Mouse (Mus musculus) hindbrain, embryonic 11.5 days (tissue): ENCODE data around the gene Sema5a. TPM values are rescaled to one million over a fixed set of nuclear protein-coding genes. Genes with fewer than 3 reads are reported as not detected.

Experiments
- ATAC-seq: fragments of 200-750 bp; cut with Nextera tagmentation; 2 replicates; pipeline ENCODE4 v1.8.0; 2017; ENCODE audit warnings: mild to moderate bottlenecking, moderate TSS enrichment, moderate library complexity; ENCODE audit not compliant: low FRiP score
- DNase-seq: peaks from one replicate; pipeline ENCODE4 v3.0.0-alpha.2; 2015; ENCODE audit warnings: low spot score
- H3K27ac ChIP-seq: fragments of 300-500 bp; sonication (generic); 2 replicates; pipeline ENCODE4 v1.5.1; 2014; ENCODE audit warnings: mild to moderate bottlenecking, low read depth, low read length
- H3K27me3 ChIP-seq: fragments of 300-500 bp; sonication (generic); 2 replicates; pipeline ENCODE4 v1.6.1; 2014; ENCODE audit warnings: mild to moderate bottlenecking, low read length, moderate library complexity, mixed read lengths; ENCODE audit not compliant: control insufficient read depth, insufficient read depth
- H3K36me3 ChIP-seq: fragments of 300-500 bp; sonication (generic); 2 replicates; pipeline ENCODE4 v1.6.1; 2014; ENCODE audit warnings: mild to moderate bottlenecking, low read length, moderate library complexity, mixed read lengths; ENCODE audit not compliant: control insufficient read depth, insufficient read depth
- H3K4me1 ChIP-seq: fragments of 300-500 bp; sonication (generic); replicated peaks from 2 replicates; pipeline ENCODE4 v1.6.1; 2014; ENCODE audit warnings: low read length, mixed read lengths; ENCODE audit not compliant: control insufficient read depth, insufficient read depth
- H3K4me2 ChIP-seq: fragments of 300-500 bp; sonication (generic); replicated peaks from 2 replicates; pipeline ENCODE4 v1.6.1; 2014; ENCODE audit warnings: mild to moderate bottlenecking, low read depth, low read length
- H3K4me3 ChIP-seq: fragments of 300-500 bp; sonication (generic); 2 replicates; pipeline ENCODE4 v1.5.1; 2014; ENCODE audit warnings: low read depth, low read length
- H3K9ac ChIP-seq: fragments of 300-500 bp; sonication (generic); 2 replicates; pipeline ENCODE4 v1.6.1; 2014; ENCODE audit warnings: low read depth, low read length
- H3K9me3 ChIP-seq: fragments of 300-500 bp; sonication (generic); 2 replicates; pipeline ENCODE4 v1.6.1; 2016; ENCODE audit warnings: low read length; ENCODE audit not compliant: control insufficient read depth
- WGBS: fragments of 180-500 bp; shearing (Covaris S2); extraction: QIAGEN DNeasy Blood & Tissue Kit; methylation state at CpG from one replicate; pipeline ENCODE4 v1.1.7; 2014; 5-methylcytosine and 5-hydroxymethylcytosine counted together
- polyA plus RNA-seq: library from polyadenylated mRNA; unstranded; fragments of >200 nt; fragmentation: Nextera tagmentation; extraction: Ambion mirVana; gene quantifications from 2 replicates; pipeline ENCODE4 v1.2.1, GENCODE M21; 2014

The Sema5a gene
- polyA plus RNA-seq, 1 experiment from 2014 or later, result 7.5 TPM

DNA sequence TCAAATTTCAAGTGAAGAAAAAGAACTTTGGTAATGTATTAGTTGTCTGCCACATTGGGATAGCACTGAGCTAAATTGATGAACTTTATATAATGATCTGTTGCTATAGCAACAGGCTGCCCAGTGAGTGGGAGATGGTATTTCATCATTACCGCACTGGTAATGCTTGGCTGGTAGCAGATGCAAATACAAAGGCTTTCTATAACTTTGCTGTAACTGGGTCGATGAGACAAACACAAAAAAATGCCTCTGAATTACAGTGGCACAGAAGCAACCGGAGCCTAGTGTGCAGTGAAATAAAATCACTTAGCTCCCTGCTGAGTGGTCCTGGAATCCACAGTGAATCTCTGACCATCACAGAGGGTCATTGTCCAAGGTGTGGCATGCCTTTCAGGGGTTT is 352.6 kb downstream of the Sema5a start:
- 34% methylated on average over 3 of the region's 3 CpGs for WGBS
- Histone ChIP-seq H3K36me3 (no peaks in the 10 kb centered on the region), H3K4me3 (no peak overlapping the region), H3K9me3 (no peaks in the 10 kb centered on the region), H3K27ac (no peak overlapping the region), H3K27me3 (no peaks in the 10 kb centered on the region), H3K4me1 (no peaks in the 10 kb centered on the region), H3K9ac (no peak overlapping the region), H3K4me2 (no peak overlapping the region)
- DNase-seq (no peak), ATAC-seq (no peak)

DNA sequence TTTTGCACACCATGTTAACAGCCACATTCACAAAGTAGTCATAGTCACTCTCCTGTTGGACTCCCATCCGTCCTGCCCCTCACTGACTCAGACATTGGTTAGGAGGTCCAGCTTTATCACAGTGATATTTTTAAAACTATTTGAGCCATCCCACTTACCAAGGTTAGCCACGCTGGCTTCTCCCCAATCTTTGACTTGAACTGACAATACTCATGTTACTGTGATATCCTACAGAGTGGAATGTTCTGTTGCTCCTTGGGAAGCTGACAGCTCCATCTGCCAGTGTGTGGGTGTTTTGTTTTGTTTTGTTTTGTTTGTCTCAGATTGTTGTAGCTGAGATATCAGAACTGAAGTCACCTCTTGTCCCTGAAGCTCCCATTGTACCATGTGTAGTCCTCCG is 362.6 kb downstream of the Sema5a start:
- no peaks in the 10 kb centered on the region for H3K9me3 ChIP-seq
- H3K4me1 ChIP-seq, result no peaks in the 10 kb centered on the region
- H3K4me2 ChIP-seq, result no peak overlapping the region
- ATAC-seq, result no peak
- H3K9ac ChIP-seq, result no peak overlapping the region
- no peaks in the 10 kb centered on the region for H3K27me3 ChIP-seq
- H3K27ac ChIP-seq, result no peak overlapping the region
- no peaks in the 10 kb centered on the region for H3K36me3 ChIP-seq
- no peak overlapping the region for H3K4me3 ChIP-seq
- 88% methylated on average over 3 of the region's 3 CpGs for WGBS
- no peak for DNase-seq

DNA sequence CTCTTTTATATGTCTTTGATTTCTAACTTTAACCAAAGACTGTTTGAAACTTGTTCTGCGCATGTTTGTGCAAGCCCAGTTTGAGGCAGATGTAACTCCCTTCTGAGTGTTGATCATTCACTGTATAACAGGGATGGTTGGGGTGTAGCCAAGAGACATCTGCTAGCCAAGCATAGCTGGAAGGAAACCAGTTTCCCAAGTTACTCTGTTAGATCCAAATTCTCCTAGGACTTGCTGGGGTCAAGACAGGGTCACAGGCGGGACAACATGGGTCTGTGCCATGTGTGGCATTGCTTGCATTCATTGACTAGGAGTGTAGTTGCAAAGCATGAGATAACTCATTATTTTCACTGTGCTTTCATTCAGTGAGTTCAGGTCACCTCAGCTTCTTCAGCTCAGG is 366.2 kb downstream of the Sema5a start:
- DNase-seq (no peak), ATAC-seq (no peak)
- H3K4me3 ChIP-seq, result no peak overlapping the region
- H3K27ac ChIP-seq, result no peak overlapping the region
- no peaks in the 10 kb centered on the region for H3K27me3 ChIP-seq
- H3K36me3 ChIP-seq, result no peaks in the 10 kb centered on the region
- 83% methylated on average over 2 of the region's 2 CpGs for WGBS
- H3K9ac ChIP-seq, result no peak overlapping the region
- H3K9me3 ChIP-seq, result no peaks in the 10 kb centered on the region
- no peaks in the 10 kb centered on the region for H3K4me1 ChIP-seq
- H3K4me2 ChIP-seq, result no peak overlapping the region

DNA sequence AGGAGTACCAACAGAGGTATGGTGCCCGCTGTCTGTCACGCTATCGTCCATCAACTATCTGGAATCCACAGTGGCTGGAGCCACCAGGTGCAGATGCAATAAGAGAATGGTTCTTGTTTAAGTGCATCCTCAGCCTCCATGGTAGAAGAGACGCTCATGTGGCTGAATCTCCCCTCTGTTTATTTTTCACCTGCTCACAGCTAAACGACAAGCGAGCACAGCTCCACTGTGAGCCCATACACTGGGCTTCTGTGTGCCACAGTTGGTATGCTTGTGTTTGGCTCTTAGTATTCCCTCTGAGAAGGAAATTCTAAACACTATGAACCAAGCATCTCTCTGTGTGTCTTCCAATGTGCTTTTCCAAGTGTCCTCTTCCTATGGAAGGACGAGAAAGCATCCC is 366.6 kb downstream of the Sema5a start:
- Histone ChIP-seq H3K4me1 (no peaks in the 10 kb centered on the region), H3K27me3 (no peaks in the 10 kb centered on the region)
- 92% methylated on average over 7 of the region's 7 CpGs for WGBS

DNA sequence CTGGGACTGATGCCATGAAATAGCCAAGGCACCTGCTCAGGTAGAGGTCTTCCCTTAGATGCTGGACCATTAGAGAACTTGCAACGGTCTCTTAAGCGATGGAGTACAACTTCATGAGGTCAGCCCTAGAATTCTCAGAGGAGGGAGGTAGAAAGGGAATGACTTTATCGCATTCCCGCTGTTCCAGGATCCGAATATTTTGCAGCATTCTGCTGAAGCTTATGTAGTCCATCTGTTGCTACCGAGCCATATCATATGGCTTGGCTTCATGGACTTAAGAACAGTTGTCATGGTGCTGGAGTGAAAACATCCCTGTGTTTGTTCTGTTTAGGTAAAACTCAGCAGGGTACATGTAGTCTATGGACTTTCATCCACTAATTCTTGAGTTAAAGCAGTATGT is 369.1 kb downstream of the Sema5a start:
- WGBS, result 93% methylated on average over 6 of the region's 6 CpGs
- Histone ChIP-seq H3K9me3 (no peaks in the 10 kb centered on the region), H3K4me2 (no peak overlapping the region), H3K27me3 (no peaks in the 10 kb centered on the region), H3K27ac (no peak overlapping the region), H3K9ac (no peak overlapping the region), H3K4me3 (no peak overlapping the region), H3K4me1 (no peaks in the 10 kb centered on the region), H3K36me3 (no peaks in the 10 kb centered on the region)
- DNase-seq (no peak), ATAC-seq (no peak)

More for the DNA sequence above, 366.6 kb downstream of the Sema5a start:
- ATAC-seq (no peak), DNase-seq (no peak)
- H3K4me3 ChIP-seq, result no peak overlapping the region
- H3K36me3 ChIP-seq, result no peaks in the 10 kb centered on the region
- no peak overlapping the region for H3K27ac ChIP-seq
- no peaks in the 10 kb centered on the region for H3K9me3 ChIP-seq
- H3K9ac ChIP-seq, result no peak overlapping the region
- H3K4me2 ChIP-seq, result no peak overlapping the region

DNA sequence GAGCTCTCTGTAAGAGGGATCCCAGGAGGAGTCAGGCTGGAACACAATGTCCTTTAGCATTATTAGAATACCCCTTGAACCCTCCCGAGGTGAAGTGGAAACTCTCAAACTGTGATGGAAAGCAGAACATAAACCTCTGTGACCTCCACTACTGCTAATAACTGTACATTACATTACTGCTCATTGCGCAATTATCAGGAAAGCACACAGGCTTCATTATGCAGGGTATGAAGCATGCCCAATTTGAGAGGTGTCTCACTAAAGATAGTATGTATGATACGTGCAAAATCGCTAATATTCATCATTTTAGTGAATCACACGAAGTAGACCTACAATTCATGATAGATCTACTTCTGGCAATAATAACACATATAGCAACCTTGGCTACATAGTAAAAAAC is 371.2 kb downstream of the Sema5a start:
- no peak overlapping the region for H3K4me3 ChIP-seq
- DNase-seq (no peak), ATAC-seq (no peak)
- no peak overlapping the region for H3K27ac ChIP-seq
- H3K36me3 ChIP-seq, result no peaks in the 10 kb centered on the region
- H3K9me3 ChIP-seq, result no peaks in the 10 kb centered on the region
- no peak overlapping the region for H3K9ac ChIP-seq
- H3K4me1 ChIP-seq, result no peaks in the 10 kb centered on the region
- H3K27me3 ChIP-seq, result no peaks in the 10 kb centered on the region
- 87% methylated on average over 5 of the region's 5 CpGs for WGBS
- no peak overlapping the region for H3K4me2 ChIP-seq

DNA sequence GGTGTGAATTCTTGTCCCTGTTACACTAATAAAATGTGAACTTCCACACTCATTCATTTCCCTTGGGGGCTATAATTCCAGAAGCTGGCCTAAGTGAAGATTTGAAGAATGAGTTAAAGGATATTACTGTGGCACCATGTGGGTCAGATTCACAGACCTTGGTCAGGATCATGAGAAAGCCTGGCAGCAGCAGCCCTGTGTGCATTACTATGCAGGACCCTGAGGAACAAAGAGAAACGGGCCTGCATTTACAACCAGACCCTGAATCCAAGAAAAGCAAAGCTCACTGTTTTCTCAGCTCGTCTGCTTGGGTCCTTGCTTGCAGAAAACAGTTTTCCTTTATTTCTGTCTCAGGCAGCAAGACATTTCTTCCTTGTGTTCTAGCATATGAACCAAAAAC is 374.6 kb downstream of the Sema5a start:
- Histone ChIP-seq H3K9ac (no peak overlapping the region), H3K9me3 (no peaks in the 10 kb centered on the region), H3K27ac (no peak overlapping the region), H3K27me3 (no peaks in the 10 kb centered on the region), H3K36me3 (no peaks in the 10 kb centered on the region), H3K4me2 (no peak overlapping the region), H3K4me3 (no peak overlapping the region), H3K4me1 (no peaks in the 10 kb centered on the region)
- DNase-seq (no peak), ATAC-seq (no peak)
- WGBS, result 57% methylated on average over 2 of the region's 2 CpGs

DNA sequence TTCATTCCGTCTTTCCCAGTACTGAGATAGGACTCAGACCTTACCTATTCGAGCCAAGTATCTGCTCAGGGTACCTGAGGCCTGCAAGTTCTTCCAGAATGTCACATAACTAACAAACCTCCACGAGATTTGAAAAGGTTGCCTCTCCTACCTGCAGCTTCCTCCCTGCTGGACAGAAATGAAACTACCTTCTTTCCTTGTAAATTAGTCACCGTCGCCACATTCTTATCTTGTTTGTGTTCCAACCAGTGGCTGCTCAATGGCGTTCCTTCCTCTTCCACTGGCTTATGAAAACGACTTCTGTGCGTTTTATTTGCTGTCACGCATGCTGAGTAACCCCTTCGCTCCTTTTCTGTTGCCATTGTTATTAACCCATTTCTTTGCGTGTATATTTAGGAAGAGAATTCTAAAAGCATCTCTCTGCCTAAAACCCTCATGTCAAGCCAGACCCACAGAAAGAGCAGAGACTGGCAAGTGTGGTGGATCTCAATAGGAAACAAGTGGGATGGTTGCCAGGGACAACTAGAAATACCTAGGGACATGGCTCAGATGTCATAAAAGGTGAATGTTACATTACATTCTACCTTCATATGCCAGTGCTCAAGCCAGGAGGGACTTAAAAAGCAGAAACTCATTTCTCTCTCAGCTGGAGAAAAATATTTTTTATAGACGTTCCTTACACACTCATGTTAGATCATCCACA is 378.6 kb downstream of the Sema5a start:
- Histone ChIP-seq H3K9ac (no peak overlapping the region), H3K27me3 (no peaks in the 10 kb centered on the region), H3K36me3 (no peaks in the 10 kb centered on the region), H3K4me3 (no peak overlapping the region), H3K4me2 (no peak overlapping the region), H3K4me1 (no peaks in the 10 kb centered on the region), H3K9me3 (no peaks in the 10 kb centered on the region), H3K27ac (no peak overlapping the region)
- WGBS, result 78% methylated on average over 12 of the region's 12 CpGs
- ATAC-seq (no peak), DNase-seq (no peak)

DNA sequence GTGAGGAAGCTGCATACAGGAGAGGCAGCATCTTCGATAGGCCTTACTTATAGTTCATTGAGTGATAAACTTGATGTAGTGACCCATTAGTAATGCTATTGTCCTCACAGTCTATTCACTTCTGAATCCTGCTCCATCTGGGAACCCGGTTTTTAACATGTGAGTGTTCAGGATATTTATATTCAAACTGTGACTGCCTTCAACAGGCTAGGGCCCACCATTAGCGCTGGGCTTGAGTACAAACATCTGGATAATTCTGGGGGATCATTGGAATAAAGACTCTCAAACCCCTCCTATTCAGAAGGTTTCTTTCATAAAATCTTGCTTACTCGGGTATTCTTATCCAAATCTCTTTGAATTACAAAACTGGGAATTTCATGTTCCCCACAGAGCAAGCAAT is 379.5 kb downstream of the Sema5a start:
- Histone ChIP-seq H3K4me3 (no peak overlapping the region), H3K27ac (no peak overlapping the region), H3K27me3 (no peaks in the 10 kb centered on the region), H3K9me3 (no peaks in the 10 kb centered on the region), H3K4me2 (no peak overlapping the region), H3K9ac (no peak overlapping the region), H3K36me3 (no peaks in the 10 kb centered on the region), H3K4me1 (no peaks in the 10 kb centered on the region)
- ATAC-seq (0 out of 2 replicates have a peak, but pooled peaks have one; percentile 7), DNase-seq (peak; percentile 6)
- WGBS, result 46% methylated on average over 4 of the region's 4 CpGs
